Mouse (Mus musculus) retina, embryonic 14.5 days (tissue): Measurements from ENCODE around the gene Ecm1.
"Not testable (repeated sequence)": the region's sequence is repeated elsewhere in the genome, so short reads cannot be mapped to it uniquely, and the experiment has no call there.

ENCODE experiments used
- DNase-seq: peaks from one replicate; pipeline ENCODE4 v3.0.0-alpha.2; 2015; ENCODE audit warnings: low spot score

The Ecm1 gene

GRCm38 (mm10) chr3:95726696-95727358 lies 12.5 kb downstream of the Ecm1 start:
- DNase-seq = no peak

- no peak for DNase-seq
Observed at GRCm38 (mm10) chr3:95725863-95726262, 13.5 kb downstream of the Ecm1 start.

- no peak for DNase-seq
Observed at GRCm38 (mm10) chr3:95722386-95722785, 17.0 kb downstream of the Ecm1 start.

DNA sequence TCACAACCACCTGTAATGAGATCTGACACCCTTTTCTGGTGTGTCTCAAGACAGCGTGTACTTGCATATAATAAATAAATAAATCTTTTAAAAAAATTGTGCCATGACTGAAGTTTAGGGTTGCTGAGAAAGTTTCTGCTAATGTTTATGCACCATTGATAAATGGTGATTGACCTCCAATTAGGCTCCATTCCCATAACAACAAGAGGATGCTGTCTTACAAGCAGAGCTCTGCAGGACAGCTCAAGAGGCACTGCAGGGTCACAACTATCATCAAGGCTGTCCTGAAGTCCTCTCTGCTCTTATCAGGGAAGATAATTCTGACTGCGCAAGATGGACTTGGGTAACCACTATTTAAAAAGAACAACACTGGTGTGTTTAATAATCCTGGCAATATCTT lies 21.2 kb downstream of the Ecm1 start:
- DNase-seq = no peak

GRCm38 (mm10) chr3:95716075-95716474 lies 23.3 kb downstream of the Ecm1 start:
- DNase-seq = no peak

DNA sequence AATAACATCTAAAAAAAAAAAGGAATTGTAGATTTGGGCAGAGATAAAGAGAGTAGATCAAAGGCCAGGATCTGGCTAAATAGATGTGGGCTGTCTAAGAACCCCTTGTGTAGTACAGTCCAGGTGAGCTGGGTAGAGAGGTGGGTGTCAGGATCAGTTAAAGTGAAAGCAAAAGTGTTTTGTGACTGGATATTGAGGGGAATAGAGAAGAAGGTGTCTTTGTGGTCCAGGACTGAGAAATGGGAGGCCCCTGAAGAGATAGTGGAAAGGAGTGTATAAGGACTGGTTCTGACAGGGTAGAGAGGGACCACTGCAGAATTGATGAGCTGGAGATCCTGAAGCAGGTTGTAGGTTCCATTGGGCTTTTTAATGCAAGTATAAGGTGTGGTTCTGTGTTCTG lies 29.4 kb downstream of the Ecm1 start:
- DNase-seq = no peak

GRCm38 (mm10) chr3:95709044-95709443 lies 30.3 kb downstream of the Ecm1 start:
- DNase-seq = no peak

DNA sequence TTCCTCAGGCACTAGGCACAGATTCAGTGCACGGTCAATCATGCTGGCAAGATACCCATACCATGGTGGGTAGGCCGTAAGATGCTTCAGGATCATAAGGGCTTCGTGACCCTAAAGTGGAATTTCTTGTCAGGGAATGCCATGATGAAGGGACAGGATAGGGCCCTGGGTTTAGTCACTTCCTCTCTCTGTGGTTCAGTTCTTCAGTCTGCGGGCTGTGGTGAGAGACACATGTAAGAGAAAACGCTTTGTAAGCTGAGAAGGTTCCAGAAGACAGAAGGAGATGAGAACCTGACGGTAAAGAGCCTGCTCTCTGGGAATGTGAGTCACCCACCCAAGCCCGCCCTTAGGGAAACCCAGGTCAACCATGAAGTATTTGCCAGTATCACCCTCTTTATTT lies 31.9 kb downstream of the Ecm1 start:
- no peak for DNase-seq

- no peak for DNase-seq
Observed at GRCm38 (mm10) chr3:95706273-95706672, 33.1 kb downstream of the Ecm1 start.

- no peak for DNase-seq
Observed at GRCm38 (mm10) chr3:95704612-95705011, 34.8 kb downstream of the Ecm1 start.

- DNase-seq = no peak
Observed at GRCm38 (mm10) chr3:95703276-95703675, 36.1 kb downstream of the Ecm1 start.

GRCm38 (mm10) chr3:95701877-95702540 lies 37.4 kb downstream of the Ecm1 start:
- peak; percentile 81 for DNase-seq

GRCm38 (mm10) chr3:95701085-95701484 lies 38.3 kb downstream of the Ecm1 start:
- no peak for DNase-seq

- no peak for DNase-seq
Observed at GRCm38 (mm10) chr3:95700233-95700681, 39.1 kb downstream of the Ecm1 start.

- DNase-seq = no peak
Observed at GRCm38 (mm10) chr3:95698286-95698685, 41.1 kb downstream of the Ecm1 start.

DNA sequence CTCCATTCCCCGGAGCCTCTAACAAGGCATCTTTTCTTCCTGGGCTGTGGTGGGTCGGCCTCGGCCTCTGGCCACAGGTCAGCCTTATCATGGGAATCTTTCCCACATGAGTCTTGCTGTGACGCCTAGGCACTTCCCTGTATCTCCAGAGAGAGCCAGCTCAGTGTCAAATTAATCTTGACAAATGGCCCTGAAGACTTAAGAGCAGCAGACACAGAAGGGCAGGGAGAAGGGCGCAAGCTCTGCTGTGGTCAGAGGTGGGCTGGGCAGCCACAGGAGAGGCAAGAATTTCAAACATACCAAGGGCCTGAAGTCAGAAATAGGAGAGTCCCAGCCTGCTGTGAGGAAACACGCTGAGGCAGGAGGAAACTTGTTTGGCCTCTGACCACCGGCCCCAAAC lies 43.0 kb downstream of the Ecm1 start:
- no peak for DNase-seq

GRCm38 (mm10) chr3:95695796-95696195 lies 43.6 kb downstream of the Ecm1 start:
- DNase-seq = no peak

- DNase-seq = no peak
Observed at GRCm38 (mm10) chr3:95694808-95695703, 44.3 kb downstream of the Ecm1 start.

DNA sequence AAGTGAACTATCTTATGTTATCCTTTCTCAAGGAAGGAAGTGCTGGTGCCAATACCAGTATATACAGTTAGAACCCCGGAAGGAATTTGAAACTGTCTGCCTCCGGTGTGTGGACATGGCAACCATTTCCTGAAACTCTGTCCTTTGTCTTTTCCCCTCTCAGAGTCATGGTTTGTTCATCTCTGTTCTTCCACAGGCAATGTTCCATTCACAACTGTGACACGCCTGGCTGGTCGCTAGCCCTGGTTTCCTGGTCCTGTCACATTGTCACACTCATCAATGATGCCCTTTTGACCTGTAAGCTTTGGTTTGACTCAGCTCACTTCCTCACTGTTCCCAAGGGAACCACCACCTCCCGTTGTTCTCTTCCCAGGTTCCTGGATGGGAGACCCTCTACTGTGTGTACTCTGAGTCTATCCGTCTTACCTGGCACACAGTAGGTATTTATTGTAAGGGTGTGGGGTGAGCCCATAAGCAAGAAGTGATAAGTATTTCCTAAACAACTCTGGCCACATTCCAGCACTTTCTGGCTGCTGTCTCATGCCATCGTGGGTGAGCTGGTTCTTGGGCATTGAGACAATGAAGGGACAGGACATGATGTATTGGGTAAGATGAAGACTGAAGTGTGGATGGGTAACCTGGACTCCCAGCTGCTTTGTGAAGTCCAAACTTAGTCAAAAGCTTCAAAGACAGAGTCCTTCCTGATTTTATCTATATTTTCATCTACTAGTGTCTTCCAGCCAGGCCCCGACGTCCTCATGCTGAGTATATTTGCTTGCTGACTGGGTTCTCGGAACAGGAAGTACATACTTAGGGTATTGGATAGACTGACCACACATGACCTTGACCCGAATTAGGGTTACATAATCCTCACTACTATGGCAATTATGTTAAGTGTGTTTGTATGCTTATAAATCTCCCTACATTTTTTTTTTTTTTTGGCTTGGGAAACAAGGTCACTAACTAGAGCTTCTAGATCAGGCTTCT lies 45.3 kb downstream of the Ecm1 start:
- DNase-seq = peak; percentile 60

- DNase-seq = no peak
Observed at GRCm38 (mm10) chr3:95692677-95693076, 46.7 kb downstream of the Ecm1 start.

DNA sequence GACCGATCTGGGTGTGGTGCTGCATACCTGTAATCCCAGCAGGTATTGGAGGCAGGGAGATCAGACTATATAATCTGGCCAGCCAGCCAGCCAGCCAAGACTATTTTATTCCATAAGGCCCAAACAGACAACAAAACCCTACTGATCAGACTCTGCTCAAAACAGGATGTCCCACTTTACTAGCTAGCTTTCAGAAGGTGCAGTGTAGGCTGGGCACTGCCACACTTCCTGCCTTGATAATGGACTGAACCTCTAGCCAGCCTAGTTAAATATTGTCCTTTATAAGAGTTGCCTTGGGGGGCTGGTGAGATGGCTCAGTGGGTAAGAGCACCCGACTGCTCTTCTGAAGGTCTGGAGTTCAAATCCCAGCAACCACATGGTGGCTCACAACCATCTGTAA lies 48.8 kb downstream of the Ecm1 start:
- DNase-seq = not testable (repeated sequence)

DNA sequence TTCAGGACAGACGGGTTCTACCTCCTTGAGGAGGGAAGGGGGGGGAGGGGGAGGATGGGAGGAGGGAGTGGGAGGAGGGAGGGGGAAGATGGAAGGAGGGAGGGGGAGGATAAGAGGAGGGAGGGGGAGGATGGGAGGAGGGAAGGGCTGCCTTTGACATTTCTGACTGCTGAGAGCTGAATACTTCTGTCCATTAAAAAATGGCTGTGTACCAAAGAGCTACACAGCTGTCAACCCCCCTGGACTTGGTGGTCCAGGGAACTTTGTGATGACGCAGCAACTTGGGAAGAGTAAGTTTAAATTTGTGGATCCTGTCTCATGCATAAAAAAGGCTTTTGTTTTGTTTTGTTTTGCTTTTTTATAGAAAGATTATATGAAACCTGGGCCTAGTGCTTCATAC lies 49.4 kb downstream of the Ecm1 start:
- no peak for DNase-seq
